Mouse (Mus musculus): ENCODE data around the gene Gm27029. TPM values are rescaled to one million over a fixed set of nuclear protein-coding genes. Genes with fewer than 3 reads are reported as not detected.
"Not testable (repeated sequence)": the region's sequence is repeated elsewhere in the genome, so short reads cannot be mapped to it uniquely, and the experiment has no call there.

Gene Gm27029
- polyA plus RNA-seq, 1 experiment from 2014 or later = 9.9 TPM

GRCm38 (mm10) chr11:101441450-101442126 is 17.0 kb upstream of the Gm27029 start:
- H3K4me2 ChIP-seq (replicated peaks) = peak overlapping the region; percentile 44
- peak overlapping the region; percentile 24; the same call in 1 of the 2 replicates for H3K9ac ChIP-seq
- peaks cover 12% of the 10 kb centered on the region for H3K4me1 ChIP-seq
- not testable (repeated sequence) for H3K27me3 ChIP-seq; H3K27ac ChIP-seq; ATAC-seq (ENCODE audit: insufficient number of reproducible peaks, insufficient read depth, low FRiP score, low TSS enrichment); H3K9me3 ChIP-seq
- peak overlapping the region; percentile 84 for H3K4me3 ChIP-seq
- 40% methylated on average over 15 of the region's 15 CpGs for WGBS
- peaks cover 28% of the 10 kb centered on the region for H3K36me3 ChIP-seq

- H3K36me3 ChIP-seq = peaks cover 30% of the 10 kb centered on the region
- not testable (repeated sequence) for H3K4me2 ChIP-seq (replicated peaks); H3K4me3 ChIP-seq; H3K27ac ChIP-seq; H3K27me3 ChIP-seq; H3K9ac ChIP-seq; H3K9me3 ChIP-seq; H3K4me1 ChIP-seq; ATAC-seq (ENCODE audit: insufficient number of reproducible peaks, insufficient read depth, low FRiP score, low TSS enrichment)
- 51% methylated on average over 3 of the region's 3 CpGs for WGBS
Observed at GRCm38 (mm10) chr11:101438006-101438405, 13.4 kb upstream of the Gm27029 start.

GRCm38 (mm10) chr11:101436916-101437315 is 12.3 kb upstream of the Gm27029 start:
- WGBS = 84% methylated on average over 4 of the region's 4 CpGs
- no peak overlapping the region for H3K4me3 ChIP-seq
- H3K27me3 ChIP-seq = no peaks in the 10 kb centered on the region
- no peak overlapping the region for H3K27ac ChIP-seq
- H3K36me3 ChIP-seq = peaks cover 38% of the 10 kb centered on the region
- no peak for ATAC-seq (ENCODE audit: insufficient number of reproducible peaks, insufficient read depth, low FRiP score, low TSS enrichment)
- no peaks in the 10 kb centered on the region for H3K9me3 ChIP-seq
- no peak overlapping the region for H3K9ac ChIP-seq
- no peak overlapping the region for H3K4me2 ChIP-seq (replicated peaks)
- no peaks in the 10 kb centered on the region for H3K4me1 ChIP-seq

- H3K4me2 ChIP-seq (replicated peaks) = no peak overlapping the region
- no peak overlapping the region for H3K27ac ChIP-seq
- H3K9ac ChIP-seq = no peak overlapping the region
- H3K4me3 ChIP-seq = no peak overlapping the region
- no peaks in the 10 kb centered on the region for H3K4me1 ChIP-seq
- 89% methylated on average over 4 of the region's 4 CpGs for WGBS
- ATAC-seq (ENCODE audit: insufficient number of reproducible peaks, insufficient read depth, low FRiP score, low TSS enrichment) = no peak
- peaks cover 47% of the 10 kb centered on the region for H3K36me3 ChIP-seq
- no peaks in the 10 kb centered on the region for H3K27me3 ChIP-seq
- no peaks in the 10 kb centered on the region for H3K9me3 ChIP-seq
Observed at GRCm38 (mm10) chr11:101435831-101436230, 11.2 kb upstream of the Gm27029 start.

GRCm38 (mm10) chr11:101433396-101433795 is 8.8 kb upstream of the Gm27029 start:
- H3K4me1 ChIP-seq = no peaks in the 10 kb centered on the region
- H3K9me3 ChIP-seq = no peaks in the 10 kb centered on the region
- no peak overlapping the region for H3K27ac ChIP-seq
- WGBS = 91% methylated on average over 13 of the region's 13 CpGs
- H3K9ac ChIP-seq = 0 out of 2 replicates have a peak overlapping the region, but pooled peaks have one; percentile 8
- H3K4me3 ChIP-seq = no peak overlapping the region
- ATAC-seq (ENCODE audit: insufficient number of reproducible peaks, insufficient read depth, low FRiP score, low TSS enrichment) = no peak
- H3K4me2 ChIP-seq (replicated peaks) = no peak overlapping the region
- H3K36me3 ChIP-seq = peaks cover 63% of the 10 kb centered on the region
- no peaks in the 10 kb centered on the region for H3K27me3 ChIP-seq

- Histone ChIP-seq H3K4me2 (replicated peaks) (no peak overlapping the region), H3K27ac (no peak overlapping the region), H3K4me1 (peaks cover 8% of the 10 kb centered on the region; the same call in 1 of the 2 replicates), H3K36me3 (peaks cover 63% of the 10 kb centered on the region), H3K9ac (0 out of 2 replicates have a peak overlapping the region, but pooled peaks have one; percentile 27), H3K4me3 (no peak overlapping the region), H3K9me3 (no peaks in the 10 kb centered on the region), H3K27me3 (no peaks in the 10 kb centered on the region)
- ATAC-seq (ENCODE audit: insufficient number of reproducible peaks, insufficient read depth, low FRiP score, low TSS enrichment) = no peak
- 90% methylated on average over 9 of the region's 9 CpGs for WGBS
Observed at GRCm38 (mm10) chr11:101431327-101431726, 6.7 kb upstream of the Gm27029 start.

- Histone ChIP-seq H3K4me3 (peak overlapping the region; percentile 90), H3K9me3 (no peaks in the 10 kb centered on the region), H3K27me3 (no peaks in the 10 kb centered on the region), H3K9ac (peak overlapping the region; percentile 71; the same call in 1 of the 2 replicates), H3K4me1 (peaks cover 20% of the 10 kb centered on the region), H3K27ac (no peak overlapping the region), H3K36me3 (peaks cover 18% of the 10 kb centered on the region), H3K4me2 (replicated peaks) (peak overlapping the region; percentile 82)
- ATAC-seq (ENCODE audit: insufficient number of reproducible peaks, insufficient read depth, low FRiP score, low TSS enrichment) = no peak
- 60% methylated on average over 8 of the region's 8 CpGs for WGBS
Observed at GRCm38 (mm10) chr11:101426165-101426564, 1.6 kb upstream of the Gm27029 start.

GRCm38 (mm10) chr11:101424925-101425813 is 573 bp upstream of the Gm27029 start, which contains the start of the genes Rundc1 and Ptges3l:
TSS of gene Rundc1 (plus strand) at chr11:101425085.
TSS of gene Ptges3l (minus strand) at chr11:101425333.
- peak within 1 kb of the TSS; percentile 83 for H3K27ac ChIP-seq
- under 1% methylated on average over 73 of the region's 81 CpGs for WGBS

GRCm38 (mm10) chr11:101420148-101420547 is 4.4 kb downstream of the Gm27029 start:
- H3K36me3 ChIP-seq = no peaks in the 10 kb centered on the region
- H3K4me3 ChIP-seq = no peak overlapping the region
- no peak overlapping the region for H3K27ac ChIP-seq
- no peaks in the 10 kb centered on the region for H3K27me3 ChIP-seq
- WGBS = 86% methylated on average over 5 of the region's 5 CpGs
- no peak for ATAC-seq (ENCODE audit: insufficient number of reproducible peaks, insufficient read depth, low FRiP score, low TSS enrichment)
- no peak overlapping the region for H3K4me2 ChIP-seq (replicated peaks)
- H3K9me3 ChIP-seq = no peaks in the 10 kb centered on the region
- H3K4me1 ChIP-seq = peaks cover 7% of the 10 kb centered on the region; the same call in 1 of the 2 replicates
- H3K9ac ChIP-seq = no peak overlapping the region

More at GRCm38 (mm10) chr11:101424925-101425813, 573 bp upstream of the Gm27029 start, which contains the start of the genes Rundc1 and Ptges3l:
- H3K27me3 ChIP-seq = no peaks in the 10 kb centered on the region
- ATAC-seq (ENCODE audit: insufficient number of reproducible peaks, insufficient read depth, low FRiP score, low TSS enrichment) = peak; percentile 73
- H3K4me2 ChIP-seq (replicated peaks) = peak within 1 kb of the TSS; percentile 82
- peak within 1 kb of the TSS; percentile 71 for H3K9ac ChIP-seq
- H3K9me3 ChIP-seq = no peaks in the 10 kb centered on the region
- H3K4me1 ChIP-seq = peaks cover 20% of the 10 kb centered on the region
- H3K36me3 ChIP-seq = peaks cover 9% of the 10 kb centered on the region
- peak within 1 kb of the TSS; percentile 90 for H3K4me3 ChIP-seq

GRCm38 (mm10) chr11:101419610-101420009 is 5.0 kb downstream of the Gm27029 start:
- H3K9me3 ChIP-seq = no peaks in the 10 kb centered on the region
- no peaks in the 10 kb centered on the region for H3K36me3 ChIP-seq
- ATAC-seq (ENCODE audit: insufficient number of reproducible peaks, insufficient read depth, low FRiP score, low TSS enrichment) = no peak
- no peak overlapping the region for H3K4me3 ChIP-seq
- 22% methylated on average over 3 of the region's 3 CpGs for WGBS
- no peak overlapping the region for H3K27ac ChIP-seq
- no peaks in the 10 kb centered on the region for H3K27me3 ChIP-seq
- H3K4me2 ChIP-seq (replicated peaks) = no peak overlapping the region
- H3K4me1 ChIP-seq = peaks cover 7% of the 10 kb centered on the region; the same call in 1 of the 2 replicates
- no peak overlapping the region for H3K9ac ChIP-seq

GRCm38 (mm10) chr11:101418991-101419390 is 5.6 kb downstream of the Gm27029 start:
- no peak overlapping the region for H3K9ac ChIP-seq
- no peaks in the 10 kb centered on the region for H3K27me3 ChIP-seq
- no peak overlapping the region for H3K4me3 ChIP-seq
- WGBS = 49% methylated on average over 6 of the region's 6 CpGs
- H3K27ac ChIP-seq = no peak overlapping the region
- no peak for ATAC-seq (ENCODE audit: insufficient number of reproducible peaks, insufficient read depth, low FRiP score, low TSS enrichment)
- no peak overlapping the region for H3K4me2 ChIP-seq (replicated peaks)
- peaks cover 3% of the 10 kb centered on the region; the same call in 1 of the 2 replicates for H3K4me1 ChIP-seq
- 0 out of 2 replicates have a peak, but pooled peaks cover under 1% of the 10 kb centered on the region for H3K36me3 ChIP-seq
- no peaks in the 10 kb centered on the region for H3K9me3 ChIP-seq
